Mouse (Mus musculus): ENCODE data around the gene Acoxl. TPM values are rescaled to one million over a fixed set of nuclear protein-coding genes. Genes with fewer than 3 reads are reported as not detected.

The Acoxl gene
- polyA plus RNA-seq (2014; fragmentation: Illumina TruSeq; extraction: RNeasy Lipid Tissue Mini Kit (QIAGEN cat#74804); ENCODE audit: low read depth, low replicate concordance): not detected

DNA sequence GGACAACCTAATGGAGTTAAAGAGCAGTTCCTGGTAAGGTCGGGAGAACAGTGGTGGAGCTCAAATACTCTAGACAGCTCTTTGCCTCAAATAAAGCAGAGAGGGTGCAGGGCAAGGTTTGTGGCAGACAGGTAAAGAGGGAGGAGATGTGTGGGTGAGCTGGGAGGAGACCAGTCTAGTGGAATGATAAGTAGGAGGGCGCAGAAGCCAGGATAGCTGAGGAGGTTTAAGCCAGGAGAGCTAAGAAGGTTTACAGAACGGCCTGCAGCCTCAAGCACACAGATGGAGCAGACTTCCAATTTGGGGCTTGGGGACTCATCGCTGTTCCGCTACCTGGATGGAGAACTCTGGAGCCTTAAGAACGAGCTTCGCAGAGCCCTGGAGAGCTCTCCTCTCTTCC, at the start of gene Acoxl:
Gene Acoxl, plus strand, starts transcription at position 301 of the 400 bp plus-strand sequence.

DNA sequence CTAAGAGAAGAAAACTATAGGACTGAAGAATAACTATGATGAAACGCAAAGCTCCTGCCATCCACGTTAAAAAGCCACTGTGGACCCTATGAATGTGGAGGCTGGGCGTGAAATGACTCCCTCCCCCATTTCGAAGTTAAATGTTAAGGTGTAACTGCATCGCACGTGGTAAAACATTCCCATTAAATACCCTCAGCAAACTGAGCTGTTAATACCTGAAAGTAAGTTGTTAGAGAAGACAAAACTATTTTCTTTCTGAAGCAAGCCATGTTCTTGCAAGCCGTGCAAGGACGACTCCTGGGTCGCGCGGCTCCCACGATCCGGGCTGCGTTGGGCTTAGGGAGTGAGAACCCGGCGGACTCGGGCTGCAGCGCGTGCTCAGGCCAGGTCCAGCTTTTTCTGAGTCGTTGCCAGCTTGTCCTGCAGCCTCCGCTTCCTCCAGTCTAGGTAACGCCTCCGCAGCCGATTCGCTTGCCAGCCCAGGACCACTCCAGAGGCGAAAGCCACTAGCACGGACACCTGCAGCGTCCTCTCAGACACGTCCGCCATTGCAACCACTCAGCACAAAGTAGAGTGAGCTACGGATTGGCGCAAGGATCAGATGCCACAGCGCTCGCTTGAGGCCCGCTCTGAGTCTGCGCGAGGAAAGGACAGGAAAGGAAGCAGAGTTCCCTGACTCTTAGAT, 46.6 kb upstream of the Acoxl start, which contains the start of gene Mtln:
Gene Mtln, minus strand, starts transcription at position 570 of the 685 bp plus-strand sequence.

DNA sequence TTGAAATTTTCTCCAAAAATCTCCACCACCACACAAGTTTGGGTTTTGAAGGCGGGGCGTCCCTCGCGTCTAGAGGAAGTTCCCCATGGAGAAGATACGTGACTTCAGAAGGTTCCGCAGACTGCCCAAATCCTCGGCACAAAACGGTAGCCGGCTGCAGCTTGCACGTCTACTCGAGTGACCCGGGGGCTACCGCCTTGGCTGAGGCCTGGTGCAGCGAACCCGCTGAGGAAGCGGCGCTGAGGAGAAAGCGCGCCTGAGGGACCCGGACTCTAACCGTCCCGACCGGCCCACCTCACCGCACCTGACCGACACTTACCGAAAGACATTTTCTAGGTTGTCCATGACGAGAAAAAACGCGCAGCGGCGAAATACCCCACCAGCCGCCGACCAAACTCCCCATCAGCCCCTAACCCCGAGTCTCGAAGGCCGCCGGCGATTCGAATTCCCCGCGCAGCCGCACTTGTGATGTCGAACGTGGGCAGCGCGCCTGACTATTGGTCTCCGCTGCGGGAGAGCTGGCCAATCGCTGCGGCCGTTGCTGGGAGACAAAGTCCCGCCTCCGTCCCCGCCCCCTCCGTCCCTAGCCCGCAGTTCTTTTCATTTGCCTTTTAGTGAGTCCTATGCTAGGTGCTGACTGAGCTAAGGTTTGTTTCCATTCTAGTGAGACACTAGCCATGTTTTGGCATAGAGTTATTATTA, 7.1 kb upstream of the Acoxl start, which contains the start of gene Bub1:
Gene Bub1, minus strand, starts transcription at position 465 of the 702 bp plus-strand sequence.

DNA sequence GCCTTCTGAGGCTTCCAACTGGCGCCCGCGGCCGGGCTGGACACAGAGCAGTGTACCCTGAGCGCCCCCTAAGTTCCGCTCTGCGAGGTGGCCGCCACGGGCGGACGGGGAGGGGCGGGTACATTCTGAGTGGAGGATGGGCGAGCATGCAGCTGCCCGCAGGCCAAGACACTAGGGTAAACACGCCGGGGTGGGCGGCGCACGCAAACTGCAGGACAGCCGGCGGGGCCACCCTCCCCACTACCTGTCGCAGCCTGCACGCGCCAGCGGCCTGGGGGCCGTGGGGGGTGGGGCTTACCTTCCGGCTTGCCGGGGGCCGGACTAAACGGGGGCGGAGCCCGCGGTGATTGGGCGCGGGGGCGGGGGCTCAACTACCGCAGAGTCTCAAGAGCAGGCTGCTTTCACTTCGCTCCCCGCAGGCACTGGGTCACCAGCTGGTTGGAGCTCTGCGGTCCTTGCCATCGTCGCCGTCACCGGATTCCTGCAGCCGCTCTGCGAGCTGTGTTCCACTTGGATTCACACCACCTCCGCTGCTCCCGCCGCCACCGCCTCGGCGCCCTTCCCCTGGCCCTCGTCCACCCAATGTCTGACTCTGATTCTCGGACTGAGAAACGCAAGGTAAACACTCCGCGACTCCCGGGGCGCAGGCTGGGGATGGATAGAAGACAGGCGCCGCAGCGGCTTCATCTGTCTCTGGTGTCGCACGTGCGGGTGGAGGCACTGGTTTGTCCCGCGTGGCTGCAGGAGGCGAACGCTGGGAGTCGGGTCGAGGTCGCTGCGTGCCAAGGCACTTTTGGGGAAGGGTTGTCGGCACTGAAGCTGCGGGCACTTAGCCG, 287.2 kb downstream of the Acoxl start, which contains the start of gene Bcl2l11:
Gene Bcl2l11, plus strand, starts transcription at position 404 of the 836 bp plus-strand sequence.

Other genes starting within 250 kb of the Acoxl start
- gene Mal, start 182.2 kb upstream of the Acoxl start, polyA plus RNA-seq (2014; fragmentation: Illumina TruSeq; extraction: RNeasy Lipid Tissue Mini Kit (QIAGEN cat#74804); ENCODE audit: low read depth, low replicate concordance): 19.0 TPM
- not detected for gene Mall, start 108.9 kb upstream of the Acoxl start, polyA plus RNA-seq (2014; fragmentation: Illumina TruSeq; extraction: RNeasy Lipid Tissue Mini Kit (QIAGEN cat#74804); ENCODE audit: low read depth, low replicate concordance)
- 15.6 TPM for gene Nphp1, start 50.0 kb upstream of the Acoxl start, polyA plus RNA-seq (2014; fragmentation: Illumina TruSeq; extraction: RNeasy Lipid Tissue Mini Kit (QIAGEN cat#74804); ENCODE audit: low read depth, low replicate concordance)
- 145 TPM for gene Mtln, start 46.4 kb upstream of the Acoxl start, polyA plus RNA-seq (2014; fragmentation: Illumina TruSeq; extraction: RNeasy Lipid Tissue Mini Kit (QIAGEN cat#74804); ENCODE audit: low read depth, low replicate concordance)
- gene Bub1, start 7.0 kb upstream of the Acoxl start, polyA plus RNA-seq (2014; fragmentation: Illumina TruSeq; extraction: RNeasy Lipid Tissue Mini Kit (QIAGEN cat#74804); ENCODE audit: low read depth, low replicate concordance): 5.4 TPM

Data from adrenal gland, adult 10 weeks (tissue).